Mouse (Mus musculus) heart, adult 2 months (tissue): ENCODE results near the gene Ehmt2.

Source experiments
- CTCF ChIP-seq: fragments of 200-600 bp; IDR thresholded peaks from 2 replicates; pipeline ENCODE4 v1.8.1; 2022; ENCODE audit warnings: antibody characterized with exemption, mild to moderate bottlenecking, moderate library complexity
- EP300 ChIP-seq: fragments of 200-500 bp; IDR thresholded peaks from 2 replicates; pipeline ENCODE4 v1.6.1; 2011; ENCODE audit warnings: low read depth, low read length, control low read depth; ENCODE audit not compliant: insufficient read depth
- POLR2A ChIP-seq: fragments of 200-500 bp; IDR thresholded peaks from 2 replicates; pipeline ENCODE4 v1.6.1; 2011; ENCODE audit warnings: mild to moderate bottlenecking, low read depth, low read length, control low read depth; ENCODE audit not compliant: insufficient read depth

- TF ChIP-seq EP300 (no peak), CTCF (peak; percentile 30), POLR2A (no peak)
Observed at GRCm38 (mm10) chr17:34891377-34891776, 6.9 kb upstream of the Ehmt2 start.
